Mouse (Mus musculus): ENCODE measurements around the gene Selenos.

Selenos gene

GRCm38 (mm10) chr7:66087652-66088051 lies 8.2 kb downstream of the Selenos start:
- DNase-seq = no peak

GRCm38 (mm10) chr7:66088077-66088476 lies 8.6 kb downstream of the Selenos start:
- DNase-seq = no peak

GRCm38 (mm10) chr7:66090676-66091190 lies 11.3 kb downstream of the Selenos start:
- DNase-seq = no peak

GRCm38 (mm10) chr7:66091553-66091952 lies 12.1 kb downstream of the Selenos start:
- no peak for DNase-seq

GRCm38 (mm10) chr7:66092656-66093055 lies 13.2 kb downstream of the Selenos start:
- DNase-seq = no peak

- no peak for DNase-seq
Observed at GRCm38 (mm10) chr7:66094141-66094540, 14.7 kb downstream of the Selenos start.

GRCm38 (mm10) chr7:66098803-66099202 lies 19.4 kb downstream of the Selenos start:
- DNase-seq = no peak

GRCm38 (mm10) chr7:66101866-66102265 lies 22.4 kb downstream of the Selenos start:
- DNase-seq = peak; percentile 49

GRCm38 (mm10) chr7:66104531-66104930 lies 25.1 kb downstream of the Selenos start:
- DNase-seq = no peak

- no peak for DNase-seq
Observed at GRCm38 (mm10) chr7:66105771-66106170, 26.3 kb downstream of the Selenos start.

GRCm38 (mm10) chr7:66106581-66107056 lies 27.2 kb downstream of the Selenos start:
- peak; percentile 51 for DNase-seq

GRCm38 (mm10) chr7:66107206-66107605 lies 27.8 kb downstream of the Selenos start:
- DNase-seq = no peak

- no peak for DNase-seq
Observed at GRCm38 (mm10) chr7:66107930-66108329, 28.5 kb downstream of the Selenos start.

GRCm38 (mm10) chr7:66108961-66109854 lies 29.8 kb downstream of the Selenos start, which contains the start of gene Chsy1:
Chsy1 (plus strand) TSS chr7:66109515.
- DNase-seq = peak; percentile 88

GRCm38 (mm10) chr7:66109855-66110635 lies 30.6 kb downstream of the Selenos start:
- DNase-seq = peak; percentile 30

- DNase-seq = no peak
Observed at GRCm38 (mm10) chr7:66110636-66111112, 31.2 kb downstream of the Selenos start.

- no peak for DNase-seq
Observed at GRCm38 (mm10) chr7:66111211-66111610, 31.8 kb downstream of the Selenos start.

GRCm38 (mm10) chr7:66113561-66113960 lies 34.1 kb downstream of the Selenos start:
- DNase-seq = no peak

- no peak for DNase-seq
Observed at GRCm38 (mm10) chr7:66115821-66116343, 36.4 kb downstream of the Selenos start.

- DNase-seq = peak; percentile 32
Observed at GRCm38 (mm10) chr7:66116906-66117482, 37.5 kb downstream of the Selenos start.

- DNase-seq = no peak
Observed at GRCm38 (mm10) chr7:66118046-66118445, 38.6 kb downstream of the Selenos start.

- no peak for DNase-seq
Observed at GRCm38 (mm10) chr7:66118796-66119195, 39.3 kb downstream of the Selenos start.

GRCm38 (mm10) chr7:66120139-66120538 lies 40.7 kb downstream of the Selenos start:
- DNase-seq = no peak
